17 mouse cellular contexts compared by ENCODE assay signal in genomic region chr8:64962836-64963235, GRCm38 (mm10). TPM values are rescaled to one million over a fixed set of nuclear protein-coding genes. Genes with fewer than 3 reads are reported as not detected.
DNase-seq lines count a peak whose midpoint lies in the region; ATAC-seq and TF ChIP-seq lines count a peak whose summit lies in the region.
"Had no signal": no experiment of that assay in that cellular context is flagged by ENCODE, and none has a peak within 500 bp of the region (broad histone marks: within the 10 kb centered on the region; RNA-seq: fewer than 3 reads in every experiment).

No protein-coding gene starts in this region.

- no peaks in the 10 kb centered on the region for H3K9me3 ChIP-seq in liver, postnatal 0 days (ENCODE audit: low read length)
- H3K9me3 ChIP-seq: heart, embryonic 12.5 days; hindbrain, embryonic 15.5 days had no signal

- ATAC-seq in liver, postnatal 0 days = no peak
- peak; percentile 67 for ATAC-seq in inflammation-experienced regulatory T-cells, adult 6 months

- H3K36me3 ChIP-seq in liver, postnatal 0 days (replicated peaks; ENCODE audit: insufficient read depth, low read length) = peaks cover 21% of the 10 kb centered on the region

- H3K27me3 ChIP-seq in liver, postnatal 0 days (ENCODE audit: insufficient read depth, low read length) = no peaks in the 10 kb centered on the region
- H3K27me3 ChIP-seq: heart, embryonic 12.5 days; hindbrain, embryonic 15.5 days had no signal

- no peak for TF ChIP-seq EP300 in liver, postnatal 0 days (IDR thresholded peaks at IDR 0.05; ENCODE audit: low read depth)

- no peak overlapping the region for H3K4me3 ChIP-seq in gastrocnemius, adult 2 months
- H3K4me3 ChIP-seq in liver, postnatal 0 days (ENCODE audit: low read depth, low read length) = no peak overlapping the region
- H3K4me3 ChIP-seq: heart, embryonic 12.5 days; hindbrain, embryonic 15.5 days had no signal

- H3K27ac ChIP-seq in gastrocnemius, adult 2 months = no peak overlapping the region
- no peak overlapping the region for H3K27ac ChIP-seq in liver, postnatal 0 days (ENCODE audit: low read depth)
- H3K27ac ChIP-seq: hindbrain, embryonic 15.5 days; liver, embryonic 14.5 days had no signal

- DNase-seq in gastrocnemius, adult 2 months = no peak
- no peak for DNase-seq in gastrocnemius, postnatal 10 days
- no peak for DNase-seq in liver, postnatal 0 days
- DNase-seq in liver = no peak
- peak; percentile 30 for DNase-seq in ES-CJ7 (ENCODE audit: low read depth, low spot score)
- DNase-seq in retina, postnatal 1 day = no peak
- no peak for DNase-seq in gastrocnemius, adult 8-10 months (ENCODE audit: low spot score in 2 of 2)
- DNase-seq: adrenal gland, postnatal 36 days; cerebellum, adult 11-12 months; kidney, postnatal 25 days; right cerebral cortex, postnatal 25 days; thymus, postnatal 36 days had no signal

- H3K4me1 ChIP-seq in liver, postnatal 0 days (ENCODE audit: insufficient read depth) = no peaks in the 10 kb centered on the region
- H3K4me1 ChIP-seq: heart, embryonic 12.5 days; hindbrain, embryonic 15.5 days had no signal

- intact Hi-C loops in gastrocnemius, adult 2 months (cut with DNase I) = no loop called here

- no peak overlapping the region for H3K4me2 ChIP-seq in liver, postnatal 0 days (ENCODE audit: low read depth, low read length)
- H3K4me2 ChIP-seq: heart, embryonic 12.5 days; hindbrain, embryonic 15.5 days had no signal

- H3K9ac ChIP-seq in liver, postnatal 0 days (replicated peaks) = no peak overlapping the region
- H3K9ac ChIP-seq: heart, embryonic 12.5 days; hindbrain, embryonic 15.5 days; liver, embryonic 14.5 days had no signal

- peak; percentile 34; the same call in 1 of the 2 replicates for TF ChIP-seq CTCF in gastrocnemius, adult 2 months (IDR thresholded peaks at IDR 0.05)
- peak; percentile 40 for TF ChIP-seq CTCF in liver, postnatal 0 days (IDR thresholded peaks at IDR 0.05; ENCODE audit: low read depth)

RNA-seq across cellular contexts. Expression of gene Tmem192, which starts 15.9 kb away (rescaled TPM):
- 10 to 100 TPM; 18.6 to 21.4 TPM for total RNA-seq in gastrocnemius, adult 2 months (2021)
- total RNA-seq in gastrocnemius, postnatal 10 days (2021) = 10 to 100 TPM; 11.9 to 13.4 TPM
- polyA plus RNA-seq in liver, postnatal 0 days (2015; fragmentation: Nextera tagmentation; extraction: Ambion mirVana) = 18.4 and 20.2 TPM in 2 replicates
- 10 to 100 TPM; 28.5 to 50.5 (median 48.8) TPM for polyA plus RNA-seq in inflammation-experienced regulatory T-cells, adult 6 months (2017; shearing (Covaris generic))
- 10 to 100 TPM; 20.8 to 25.3 (median 22.4) TPM for total RNA-seq in gastrocnemius, adult 8-10 months (2022)

RNA-seq across cellular contexts. Expression of gene Trim75, which starts 24.8 kb away (rescaled TPM):
- total RNA-seq in gastrocnemius, adult 2 months (2021) = not detected
- not detected for total RNA-seq in gastrocnemius, postnatal 10 days (2021)
- polyA plus RNA-seq in liver, postnatal 0 days (2015; fragmentation: Nextera tagmentation; extraction: Ambion mirVana) = not detected in 2 replicates
- polyA plus RNA-seq in inflammation-experienced regulatory T-cells, adult 6 months (2017; shearing (Covaris generic)) = under 1 TPM in 2 of 3 experiments, not detected in 1; 0.23 to 0.36 TPM
- total RNA-seq in gastrocnemius, adult 8-10 months (2022) = not detected
- total RNA-seq: adrenal gland, postnatal 36 days; left cerebral cortex, adult 8-10 months had no signal
- polyA plus RNA-seq: heart, embryonic 12.5 days; liver, embryonic 14.5 days had no signal

RNA-seq across cellular contexts. Expression of gene Trim61, which starts 55.5 kb away (rescaled TPM):
- total RNA-seq in gastrocnemius, adult 2 months (2021) = not detected
- not detected for total RNA-seq in gastrocnemius, postnatal 10 days (2021)
- not detected in 2 replicates for polyA plus RNA-seq in liver, postnatal 0 days (2015; fragmentation: Nextera tagmentation; extraction: Ambion mirVana)
- polyA plus RNA-seq in inflammation-experienced regulatory T-cells, adult 6 months (2017; shearing (Covaris generic)) = not detected
- total RNA-seq in gastrocnemius, adult 8-10 months (2022) = not detected
- total RNA-seq: adrenal gland, postnatal 36 days; left cerebral cortex, adult 8-10 months had no signal
- polyA plus RNA-seq: hindbrain, embryonic 15.5 days; liver, embryonic 14.5 days had no signal

RNA-seq across cellular contexts. Expression of gene Trim60, which starts 55.5 kb away (rescaled TPM):
- not detected for total RNA-seq in gastrocnemius, adult 2 months (2021)
- not detected for total RNA-seq in gastrocnemius, postnatal 10 days (2021)
- not detected in 2 replicates for polyA plus RNA-seq in liver, postnatal 0 days (2015; fragmentation: Nextera tagmentation; extraction: Ambion mirVana)
- not detected for polyA plus RNA-seq in inflammation-experienced regulatory T-cells, adult 6 months (2017; shearing (Covaris generic))
- not detected for total RNA-seq in gastrocnemius, adult 8-10 months (2022)
- total RNA-seq: adrenal gland, postnatal 36 days; left cerebral cortex, adult 8-10 months had no signal
- polyA plus RNA-seq: hindbrain, embryonic 15.5 days; liver, embryonic 14.5 days had no signal
